Comparison of ENCODE assay signal across 31 mouse cellular contexts in the genomic region with DNA sequence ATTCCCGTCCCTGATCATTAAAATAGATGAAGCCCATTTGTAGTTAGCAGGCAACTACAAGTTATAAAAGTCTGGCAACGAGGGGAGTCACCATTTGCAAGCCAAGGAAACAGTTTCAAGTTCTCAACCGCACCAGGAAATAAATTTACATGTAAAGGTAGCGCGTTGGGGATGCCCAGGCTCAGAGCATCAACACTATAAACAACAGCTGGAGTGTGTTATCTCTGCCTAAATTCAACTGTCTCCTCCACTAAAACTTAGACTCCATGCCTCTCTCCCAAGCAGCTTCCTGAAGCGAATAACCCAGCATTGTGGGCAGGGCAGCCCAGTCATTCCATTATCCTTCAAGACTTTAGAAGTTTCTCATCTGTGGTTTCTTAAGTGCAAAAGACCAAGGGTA. TPM values are rescaled to one million over a fixed set of nuclear protein-coding genes. Genes with fewer than 3 reads are reported as not detected.
A peak's percentile ranks its signal among the peaks of the same experiment; 100 is the strongest.
DNase-seq lines count a peak whose midpoint lies in the region; ATAC-seq and TF ChIP-seq lines count a peak whose summit lies in the region.
"Had no signal": no experiment of that assay in that cellular context is flagged by ENCODE, and none has a peak within 500 bp of the region (broad histone marks: within the 10 kb centered on the region; RNA-seq: fewer than 3 reads in every experiment).

No protein-coding gene starts in this region.

- dilution Hi-C loops in CH12.LX (cut with MboI; ENCODE audit: extremely low pct_ligation_motif_present, extremely low pct_unique_long_range_greater_than_20kb, low sequenced_read_pairs) = no loop called here

- in situ Hi-C loops in CH12.LX (cut with MboI; ENCODE audit: low pct_ligation_motif_present, low pct_unique_long_range_greater_than_20kb, low sequenced_read_pairs) = no loop called here

- no peaks in the 10 kb centered on the region for H3K79me2 ChIP-seq in CH12.LX (replicated peaks; ENCODE audit: control insufficient read depth, extremely low read depth, insufficient read depth, poor library complexity, severe bottlenecking)

- 12% methylated on average over 6 of the region's 6 CpGs for WGBS in kidney, embryonic 14.5 days
- 15% methylated on average over 6 of the region's 6 CpGs for WGBS in kidney, embryonic 16.5 days
- WGBS in midbrain, embryonic 14.5 days = 74% methylated on average over 6 of the region's 6 CpGs

- TF ChIP-seq RAD21 in CH12.LX (IDR thresholded peaks at IDR 0.05; ENCODE audit: low read depth, low read length) = no peak

- H3K36me3 ChIP-seq in kidney, embryonic 14.5 days (ENCODE audit: control insufficient read depth, insufficient read depth, low read length) = no peaks in the 10 kb centered on the region
- H3K36me3 ChIP-seq in kidney, embryonic 16.5 days (ENCODE audit: insufficient read depth, low read length) = no peaks in the 10 kb centered on the region
- no peaks in the 10 kb centered on the region for H3K36me3 ChIP-seq in megakaryocyte, embryonic 14.5 days (replicated peaks; ENCODE audit: low read length)
- no peaks in the 10 kb centered on the region for H3K36me3 ChIP-seq in CH12.LX (replicated peaks in 1 of 2; ENCODE audit: control insufficient read depth in 1 of 2, insufficient read depth in 1 of 2, low read length in 1 of 2)
- no peaks in the 10 kb centered on the region for H3K36me3 ChIP-seq in midbrain, embryonic 14.5 days (ENCODE audit: control insufficient read depth, insufficient read depth, low read length)
- H3K36me3 ChIP-seq: embryonic facial prominence, embryonic 12.5 days; embryonic facial prominence, embryonic 15.5 days; forebrain, embryonic 10.5 days; forebrain, embryonic 12.5 days had no signal

- no peak overlapping the region for H3K4me3 ChIP-seq in kidney, embryonic 14.5 days (ENCODE audit: low read length)
- H3K4me3 ChIP-seq in kidney, embryonic 16.5 days (ENCODE audit: low read length) = no peak overlapping the region
- peak overlapping the region; percentile 23 for H3K4me3 ChIP-seq in megakaryocyte, embryonic 14.5 days (replicated peaks)
- no peak overlapping the region for H3K4me3 ChIP-seq in CH12.LX (replicated peaks in 1 of 3; ENCODE audit: low read depth in 2 of 3, low read length in 2 of 3, poor library complexity in 1 of 3)
- H3K4me3 ChIP-seq in midbrain, embryonic 14.5 days (replicated peaks; ENCODE audit: low read depth, low read length) = no peak overlapping the region
- H3K4me3 ChIP-seq: embryonic facial prominence, embryonic 12.5 days; embryonic facial prominence, embryonic 15.5 days; erythroblast, embryonic 14.5 days; forebrain, embryonic 10.5 days; forebrain, embryonic 12.5 days had no signal

- ATAC-seq in kidney, embryonic 14.5 days (ENCODE audit: low FRiP score, low TSS enrichment) = peak; percentile 68; the same call in 1 of the 2 replicates
- peak; percentile 62; the same call in 1 of the 2 replicates for ATAC-seq in kidney, embryonic 16.5 days (ENCODE audit: low FRiP score, low TSS enrichment)
- ATAC-seq in megakaryocyte, adult 5-6 weeks (ENCODE audit: poor library complexity, severe bottlenecking) = no peak
- ATAC-seq in midbrain, embryonic 14.5 days (ENCODE audit: low FRiP score, low TSS enrichment) = no peak
- ATAC-seq: CD4-positive, CD25-positive, alpha-beta regulatory T cell, adult 4 months; forebrain, embryonic 14.5 days; forebrain, embryonic 16.5 days had no signal

- TF ChIP-seq CTCF in CH12.LX (conservative IDR thresholded peaks at IDR 0.05 in 1 of 2, IDR thresholded peaks at IDR 0.05 in 1 of 2; ENCODE audit: low read depth in 2 of 2, low read length in 2 of 2) = no peak

- TF ChIP-seq POLR2A in CH12.LX (IDR thresholded peaks at IDR 0.05; ENCODE audit: low read depth, low read length) = no peak

- H3K9ac ChIP-seq in kidney, embryonic 14.5 days (ENCODE audit: low read depth, low read length) = no peak overlapping the region
- H3K9ac ChIP-seq in kidney, embryonic 16.5 days (replicated peaks; ENCODE audit: low read length) = no peak overlapping the region
- no peak overlapping the region for H3K9ac ChIP-seq in CH12.LX (ENCODE audit: insufficient read depth, low read depth)
- no peak overlapping the region for H3K9ac ChIP-seq in midbrain, embryonic 14.5 days (replicated peaks; ENCODE audit: low read length)
- H3K9ac ChIP-seq: embryonic facial prominence, embryonic 12.5 days; embryonic facial prominence, embryonic 15.5 days; forebrain, embryonic 12.5 days had no signal

- H3K4me2 ChIP-seq in kidney, embryonic 14.5 days (replicated peaks; ENCODE audit: low read depth, low read length) = no peak overlapping the region
- peak overlapping the region; percentile 19; the same call in 1 of the 2 replicates for H3K4me2 ChIP-seq in kidney, embryonic 16.5 days (replicated peaks; ENCODE audit: low read depth, low read length)
- peak overlapping the region; percentile 51; the same call in 1 of the 2 replicates for H3K4me2 ChIP-seq in CH12.LX (ENCODE audit: insufficient read depth, low read depth, poor library complexity, severe bottlenecking)
- no peak overlapping the region for H3K4me2 ChIP-seq in midbrain, embryonic 14.5 days (ENCODE audit: low read length)
- H3K4me2 ChIP-seq: embryonic facial prominence, embryonic 12.5 days; embryonic facial prominence, embryonic 15.5 days; forebrain, embryonic 12.5 days had no signal

- TF ChIP-seq EP300 in CH12.LX (IDR thresholded peaks at IDR 0.05; ENCODE audit: low read length) = no peak

- no peak for DNase-seq in kidney, adult 11 months
- DNase-seq in kidney, postnatal 25 days = no peak
- DNase-seq in CH12.LX (ENCODE audit: extremely low read depth) = peak; percentile 24
- DNase-seq in midbrain, embryonic 14.5 days = no peak
- DNase-seq: adrenal gland, adult 2 months; adrenal gland, postnatal 10 days; adrenal gland, postnatal 25 days; B cell, adult 2 months; cerebellum, adult 11 months; cerebellum, adult 18-20 months; cerebellum, adult 8-10 months; cerebellum, adult 9-11 months; cerebellum, postnatal 14 days; cerebellum, postnatal 36 days; embryo, embryonic 11 days had no signal

- H3K9me3 ChIP-seq in kidney, embryonic 14.5 days (ENCODE audit: control insufficient read depth, low read length) = no peaks in the 10 kb centered on the region
- H3K9me3 ChIP-seq in kidney, embryonic 16.5 days (ENCODE audit: low read length) = no peaks in the 10 kb centered on the region
- H3K9me3 ChIP-seq in megakaryocyte, embryonic 14.5 days = no peaks in the 10 kb centered on the region
- no peaks in the 10 kb centered on the region for H3K9me3 ChIP-seq in CH12.LX (replicated peaks; ENCODE audit: low read length)
- no peaks in the 10 kb centered on the region for H3K9me3 ChIP-seq in midbrain, embryonic 14.5 days (ENCODE audit: control insufficient read depth, low read length)
- H3K9me3 ChIP-seq: embryonic facial prominence, embryonic 12.5 days; embryonic facial prominence, embryonic 15.5 days; forebrain, embryonic 10.5 days; forebrain, embryonic 12.5 days had no signal

- H3K27ac ChIP-seq in kidney, embryonic 14.5 days (ENCODE audit: low read depth, low read length) = no peak overlapping the region
- H3K27ac ChIP-seq in kidney, embryonic 16.5 days (ENCODE audit: low read length) = no peak overlapping the region
- H3K27ac ChIP-seq in CH12.LX (ENCODE audit: insufficient read depth, low read depth) = no peak overlapping the region
- H3K27ac ChIP-seq in midbrain, embryonic 14.5 days (replicated peaks; ENCODE audit: low read depth, low read length) = no peak overlapping the region
- H3K27ac ChIP-seq: embryonic facial prominence, embryonic 12.5 days; embryonic facial prominence, embryonic 15.5 days; forebrain, embryonic 10.5 days; forebrain, embryonic 12.5 days had no signal

- 0 out of 2 replicates have a peak, but pooled peaks cover 4% of the 10 kb centered on the region for H3K4me1 ChIP-seq in kidney, embryonic 14.5 days (ENCODE audit: control insufficient read depth, insufficient read depth, low read length)
- peaks cover 13% of the 10 kb centered on the region; the same call in 1 of the 2 replicates for H3K4me1 ChIP-seq in kidney, embryonic 16.5 days (ENCODE audit: insufficient read depth, low read length)
- peaks cover 28% of the 10 kb centered on the region for H3K4me1 ChIP-seq in megakaryocyte, embryonic 14.5 days
- H3K4me1 ChIP-seq in CH12.LX (ENCODE audit: control insufficient read depth in 1 of 2, insufficient read depth in 2 of 2) = peaks cover 3 to 16% of the 10 kb centered on the region in 2 experiments; a peak in 3 of 4 replicates
- H3K4me1 ChIP-seq in midbrain, embryonic 14.5 days (ENCODE audit: control insufficient read depth, insufficient read depth, low read length) = no peaks in the 10 kb centered on the region
- H3K4me1 ChIP-seq: embryonic facial prominence, embryonic 15.5 days; forebrain, embryonic 12.5 days had no signal

- no peaks in the 10 kb centered on the region for H3K27me3 ChIP-seq in kidney, embryonic 14.5 days (ENCODE audit: control insufficient read depth, insufficient read depth, low read length)
- no peaks in the 10 kb centered on the region for H3K27me3 ChIP-seq in kidney, embryonic 16.5 days (ENCODE audit: insufficient read depth, low read length)
- peaks cover 17% of the 10 kb centered on the region for H3K27me3 ChIP-seq in megakaryocyte, embryonic 14.5 days (replicated peaks)
- no peaks in the 10 kb centered on the region for H3K27me3 ChIP-seq in CH12.LX (replicated peaks)
- no peaks in the 10 kb centered on the region for H3K27me3 ChIP-seq in midbrain, embryonic 14.5 days (ENCODE audit: control insufficient read depth, insufficient read depth, low read length)
- H3K27me3 ChIP-seq: embryonic facial prominence, embryonic 12.5 days; embryonic facial prominence, embryonic 15.5 days; forebrain, embryonic 12.5 days had no signal

RNA-seq across cellular contexts. Expression of gene Pla2g12b, which starts 5.0 kb away (rescaled TPM):
- polyA plus RNA-seq in kidney, embryonic 14.5 days (2014; fragmentation: Nextera tagmentation; extraction: Ambion mirVana) = 0.19 and 0.85 TPM in 2 replicates
- 0.27 and 0.44 TPM in 2 replicates for polyA plus RNA-seq in kidney, embryonic 16.5 days (2015; fragmentation: Nextera tagmentation; extraction: Ambion mirVana)
- polyA plus RNA-seq in megakaryocyte, embryonic 14.5 days (2012; ENCODE audit: insufficient read depth, low replicate concordance) = not detected in 2 replicates
- not detected in 2 replicates for total RNA-seq in megakaryocyte, adult 5-6 weeks (2015)
- not detected in 2 replicates for total RNA-seq in megakaryocyte, adult 5-6 weeks (2017)
- not detected in 2 replicates for total RNA-seq in CH12.LX (2012; rRNA removed)
- total RNA-seq in CH12.LX (2014; rRNA removed) = not detected in 2 replicates
- polyA plus RNA-seq in CH12.LX (2012; ENCODE audit: insufficient read length, low read depth) = not detected in 2 replicates
- polyA plus RNA-seq in midbrain, embryonic 14.5 days (2014; fragmentation: Nextera tagmentation; extraction: Ambion mirVana) = not detected in 2 replicates
- total RNA-seq: adrenal gland, adult 2 months; adrenal gland, postnatal 25 days; common myeloid progenitor, adult 5-6 weeks; MEL had no signal
- polyA plus RNA-seq: adrenal gland, adult 2 months; brain, embryonic 14.5 days; CD4-positive, CD25-positive, alpha-beta regulatory T cell, adult 4 months; embryonic facial prominence, embryonic 12.5 days; erythroblast, embryonic 14.5 days; forebrain, embryonic 10.5 days; forebrain, embryonic 12.5 days; forebrain, embryonic 14.5 days; forebrain, embryonic 16.5 days had no signal

RNA-seq across cellular contexts. Expression of gene Gm10273, which starts 13.1 kb away (rescaled TPM):
- polyA plus RNA-seq in kidney, embryonic 14.5 days (2014; fragmentation: Nextera tagmentation; extraction: Ambion mirVana) = 2.8 and 3.4 TPM in 2 replicates
- 8.4 and 21.9 TPM in 2 replicates for polyA plus RNA-seq in kidney, embryonic 16.5 days (2015; fragmentation: Nextera tagmentation; extraction: Ambion mirVana)
- polyA plus RNA-seq in megakaryocyte, embryonic 14.5 days (2012; ENCODE audit: insufficient read depth, low replicate concordance) = 0.54 TPM in 1 of 2 replicates, not detected in the other
- total RNA-seq in megakaryocyte, adult 5-6 weeks (2015) = 33.3 and 39.3 TPM in 2 replicates
- total RNA-seq in megakaryocyte, adult 5-6 weeks (2017) = 25.7 and 55.3 TPM in 2 replicates
- total RNA-seq in CH12.LX (2012; rRNA removed) = 19.6 and 21.6 TPM in 2 replicates
- total RNA-seq in CH12.LX (2014; rRNA removed) = 220 and 268 TPM in 2 replicates
- polyA plus RNA-seq in CH12.LX (2012; ENCODE audit: insufficient read length, low read depth) = 29.6 and 122 TPM in 2 replicates
- polyA plus RNA-seq in midbrain, embryonic 14.5 days (2014; fragmentation: Nextera tagmentation; extraction: Ambion mirVana) = 2.8 and 5.0 TPM in 2 replicates
- polyA plus RNA-seq: embryonic facial prominence, embryonic 15.5 days; forebrain, embryonic 14.5 days had no signal

RNA-seq across cellular contexts. Expression of gene Oit3, which starts 33.1 kb away (rescaled TPM):
- polyA plus RNA-seq in kidney, embryonic 14.5 days (2014; fragmentation: Nextera tagmentation; extraction: Ambion mirVana) = 1.9 and 2.3 TPM in 2 replicates
- polyA plus RNA-seq in kidney, embryonic 16.5 days (2015; fragmentation: Nextera tagmentation; extraction: Ambion mirVana) = 2.0 and 2.3 TPM in 2 replicates
- polyA plus RNA-seq in megakaryocyte, embryonic 14.5 days (2012; ENCODE audit: insufficient read depth, low replicate concordance) = 1.3 TPM in 1 of 2 replicates, not detected in the other
- total RNA-seq in megakaryocyte, adult 5-6 weeks (2015) = 0.50 and 1.2 TPM in 2 replicates
- total RNA-seq in megakaryocyte, adult 5-6 weeks (2017) = 0.66 and 7.1 TPM in 2 replicates
- total RNA-seq in CH12.LX (2012; rRNA removed) = 1.3 and 4.5 TPM in 2 replicates
- total RNA-seq in CH12.LX (2014; rRNA removed) = 4.6 and 7.5 TPM in 2 replicates
- 3.9 and 7.1 TPM in 2 replicates for polyA plus RNA-seq in CH12.LX (2012; ENCODE audit: insufficient read length, low read depth)
- polyA plus RNA-seq in midbrain, embryonic 14.5 days (2014; fragmentation: Nextera tagmentation; extraction: Ambion mirVana) = 0.39 TPM in 1 of 2 replicates, not detected in the other
- total RNA-seq: ES-E14, MEL had no signal
- polyA plus RNA-seq: forebrain, embryonic 14.5 days had no signal

Comparison
In these comparisons a context has a peak if more than half of its experiments do, and no peak if none do; other contexts are left out.
1. H3K4me2 ChIP-seq: peak in kidney, embryonic 16.5 days (single experiment) and CH12.LX (single experiment); none in kidney, embryonic 14.5 days (single experiment) and midbrain, embryonic 14.5 days (single experiment).
2. ATAC-seq: peak in kidney, embryonic 14.5 days (single experiment) and kidney, embryonic 16.5 days (single experiment); none in megakaryocyte, adult 5-6 weeks (single experiment) and midbrain, embryonic 14.5 days (single experiment).